Mouse (Mus musculus) left cerebral cortex, adult 9 months (tissue): ENCODE measurements around the gene Rspry1.
A peak's percentile ranks its signal among the peaks of the same experiment; 100 is the strongest.

ENCODE experiments used
- DNase-seq, 2 experiments: peaks; one replicate each; pipeline ENCODE4 v3.0.0; 2022; ENCODE audit warnings: low spot score in 2 of 2

The Rspry1 gene

GRCm38 (mm10) chr8:94601607-94602385, at the start of gene Rspry1, which contains the start of gene Fam192a:
Rspry1 (plus strand) TSS chr8:94601937.
Fam192a (minus strand) TSS chr8:94601997.
- DNase-seq, result peak; percentile 99 to 100

GRCm38 (mm10) chr8:94552696-94553095, 49.0 kb upstream of the Rspry1 start:
- DNase-seq, result no peak

- no peak for DNase-seq
Observed at GRCm38 (mm10) chr8:94557281-94557680, 44.5 kb upstream of the Rspry1 start.

- peak in 1 of 2 experiments; percentile 42 for DNase-seq
Observed at GRCm38 (mm10) chr8:94561256-94561655, 40.5 kb upstream of the Rspry1 start.

GRCm38 (mm10) chr8:94564421-94564820, 37.3 kb upstream of the Rspry1 start:
- no peak for DNase-seq

GRCm38 (mm10) chr8:94566033-94566432, 35.7 kb upstream of the Rspry1 start:
- no peak for DNase-seq

GRCm38 (mm10) chr8:94566446-94567158, 35.1 kb upstream of the Rspry1 start:
- DNase-seq, result no peak

- no peak for DNase-seq
Observed at GRCm38 (mm10) chr8:94567159-94567849, 34.4 kb upstream of the Rspry1 start.

GRCm38 (mm10) chr8:94568098-94568497, 33.6 kb upstream of the Rspry1 start:
- no peak for DNase-seq

GRCm38 (mm10) chr8:94569419-94569818, 32.3 kb upstream of the Rspry1 start:
- no peak for DNase-seq

- no peak for DNase-seq
Observed at GRCm38 (mm10) chr8:94571896-94572295, 29.8 kb upstream of the Rspry1 start.

- peak; percentile 61 to 80 for DNase-seq
Observed at GRCm38 (mm10) chr8:94574159-94574907, 27.4 kb upstream of the Rspry1 start.

- no peak for DNase-seq
Observed at GRCm38 (mm10) chr8:94575148-94575547, 26.6 kb upstream of the Rspry1 start.

- no peak for DNase-seq
Observed at GRCm38 (mm10) chr8:94581820-94582483, 19.8 kb upstream of the Rspry1 start.

GRCm38 (mm10) chr8:94582569-94582968, 19.2 kb upstream of the Rspry1 start:
- no peak for DNase-seq

GRCm38 (mm10) chr8:94584238-94584817, 17.4 kb upstream of the Rspry1 start:
- DNase-seq, result peak in 1 of 2 experiments; percentile 72

- DNase-seq, result no peak
Observed at GRCm38 (mm10) chr8:94591691-94592090, 10.0 kb upstream of the Rspry1 start.

GRCm38 (mm10) chr8:94594211-94594610, 7.5 kb upstream of the Rspry1 start:
- DNase-seq, result no peak

- no peak for DNase-seq
Observed at GRCm38 (mm10) chr8:94600478-94600877, 1.3 kb upstream of the Rspry1 start.

GRCm38 (mm10) chr8:94601034-94601606, 617 bp upstream of the Rspry1 start:
- DNase-seq, result no peak
